Mouse (Mus musculus) midbrain, embryonic 16.5 days (tissue): Measurements from ENCODE around the gene Iqca. TPM values are rescaled to one million over a fixed set of nuclear protein-coding genes. Genes with fewer than 3 reads are reported as not detected.

ENCODE experiments used
- ATAC-seq: fragments of 200-750 bp; cut with Nextera tagmentation; 2 replicates; pipeline ENCODE4 v1.8.0; 2017; ENCODE audit warnings: moderate TSS enrichment
- H3K27ac ChIP-seq: fragments of 300-500 bp; sonication (generic); 2 replicates; pipeline ENCODE4 v1.5.1; 2014; ENCODE audit warnings: mild to moderate bottlenecking, low read length, mixed read lengths
- H3K27me3 ChIP-seq: fragments of 300-500 bp; sonication (generic); 2 replicates; pipeline ENCODE4 v1.6.1; 2014; ENCODE audit warnings: low read depth, low read length, mixed read lengths; ENCODE audit not compliant: control insufficient read depth, insufficient read depth
- H3K36me3 ChIP-seq: fragments of 300-500 bp; sonication (generic); 2 replicates; pipeline ENCODE4 v1.6.1; 2014; ENCODE audit warnings: mild to moderate bottlenecking, low read length, moderate library complexity, mixed read lengths; ENCODE audit not compliant: control insufficient read depth, insufficient read depth
- H3K4me1 ChIP-seq: fragments of 300-500 bp; sonication (generic); 2 replicates; pipeline ENCODE4 v1.6.1; 2014; ENCODE audit warnings: mild to moderate bottlenecking, low read length, mixed read lengths; ENCODE audit not compliant: control insufficient read depth, insufficient read depth
- H3K4me2 ChIP-seq: fragments of 300-500 bp; sonication (generic); 2 replicates; pipeline ENCODE4 v1.6.1; 2014; ENCODE audit warnings: mild to moderate bottlenecking, low read length, mixed read lengths
- H3K4me3 ChIP-seq: fragments of 300-500 bp; sonication (generic); 2 replicates; pipeline ENCODE4 v1.5.1; 2014; ENCODE audit warnings: low read depth, mild to moderate bottlenecking, low read length, moderate library complexity, mixed read lengths
- H3K9ac ChIP-seq: fragments of 300-500 bp; sonication (generic); 2 replicates; pipeline ENCODE4 v1.6.1; 2014; ENCODE audit warnings: low read depth, low read length, mixed read lengths
- H3K9me3 ChIP-seq: fragments of 300-500 bp; sonication (generic); replicated peaks from 2 replicates; pipeline ENCODE4 v1.6.1; 2014; ENCODE audit warnings: mild to moderate bottlenecking, low read length, mixed read lengths; ENCODE audit not compliant: control insufficient read depth, poor library complexity, severe bottlenecking
- WGBS: fragments of 180-500 bp; shearing (Covaris S2); extraction: QIAGEN DNeasy Blood & Tissue Kit; methylation state at CpG from one replicate; pipeline ENCODE4 v1.1.7; 2014; 5-methylcytosine and 5-hydroxymethylcytosine counted together
- polyA plus RNA-seq: library from polyadenylated mRNA; unstranded; fragments of >200 nt; fragmentation: Nextera tagmentation; extraction: Ambion mirVana; gene quantifications from 2 replicates; pipeline ENCODE4 v1.2.1, GENCODE M21; 2015

The Iqca gene
- polyA plus RNA-seq = 0.62 and 0.85 TPM in 2 replicates

DNA sequence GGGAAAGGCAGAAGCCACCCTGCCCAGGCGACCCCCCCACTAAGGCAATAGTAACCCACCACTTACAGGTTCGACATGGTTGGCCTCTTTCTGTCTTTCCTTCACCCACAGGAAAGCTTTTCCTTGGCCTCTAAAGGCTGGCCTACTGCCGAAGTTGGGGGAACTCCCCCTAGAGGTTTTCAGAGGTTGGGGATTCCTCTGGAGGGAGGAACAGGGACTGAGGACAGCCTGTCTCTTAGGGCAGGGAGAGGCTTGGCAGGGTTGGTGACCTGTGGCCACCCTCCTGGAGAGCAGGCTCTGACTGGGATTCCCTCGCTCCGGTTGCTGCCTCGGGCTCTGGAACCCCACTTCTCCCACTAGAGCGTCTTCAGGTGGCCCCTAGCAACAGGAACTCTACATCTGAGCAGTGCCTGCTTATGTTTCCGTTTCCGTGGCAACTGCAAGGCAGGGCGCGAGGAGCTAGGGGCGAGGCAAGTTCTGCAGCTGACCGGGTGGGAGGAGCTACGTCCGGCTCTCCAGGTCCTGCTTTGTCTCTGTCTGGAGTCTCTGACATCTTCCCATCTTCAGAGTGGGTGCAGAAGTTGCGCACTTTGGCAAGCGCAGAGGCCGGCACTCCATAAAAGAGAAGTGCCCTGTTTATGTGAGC, at the start of gene Iqca:
Gene Iqca, minus strand, starts transcription at position 303 of the 646 bp plus-strand sequence.
- Histone ChIP-seq H3K27me3 (no peaks in the 10 kb centered on the region), H3K9ac (peak within 1 kb of the TSS; percentile 28; the same call in 1 of the 2 replicates), H3K4me3 (peak within 1 kb of the TSS; percentile 17), H3K27ac (peak within 1 kb of the TSS; percentile 56; the same call in 1 of the 2 replicates), H3K9me3 (no peaks in the 10 kb centered on the region), H3K4me2 (peak within 1 kb of the TSS; percentile 50), H3K4me1 (peaks cover 13% of the 10 kb centered on the region), H3K36me3 (no peaks in the 10 kb centered on the region)
- ATAC-seq = peak; percentile 95
- 1% methylated on average over 18 of the region's 18 CpGs for WGBS

DNA sequence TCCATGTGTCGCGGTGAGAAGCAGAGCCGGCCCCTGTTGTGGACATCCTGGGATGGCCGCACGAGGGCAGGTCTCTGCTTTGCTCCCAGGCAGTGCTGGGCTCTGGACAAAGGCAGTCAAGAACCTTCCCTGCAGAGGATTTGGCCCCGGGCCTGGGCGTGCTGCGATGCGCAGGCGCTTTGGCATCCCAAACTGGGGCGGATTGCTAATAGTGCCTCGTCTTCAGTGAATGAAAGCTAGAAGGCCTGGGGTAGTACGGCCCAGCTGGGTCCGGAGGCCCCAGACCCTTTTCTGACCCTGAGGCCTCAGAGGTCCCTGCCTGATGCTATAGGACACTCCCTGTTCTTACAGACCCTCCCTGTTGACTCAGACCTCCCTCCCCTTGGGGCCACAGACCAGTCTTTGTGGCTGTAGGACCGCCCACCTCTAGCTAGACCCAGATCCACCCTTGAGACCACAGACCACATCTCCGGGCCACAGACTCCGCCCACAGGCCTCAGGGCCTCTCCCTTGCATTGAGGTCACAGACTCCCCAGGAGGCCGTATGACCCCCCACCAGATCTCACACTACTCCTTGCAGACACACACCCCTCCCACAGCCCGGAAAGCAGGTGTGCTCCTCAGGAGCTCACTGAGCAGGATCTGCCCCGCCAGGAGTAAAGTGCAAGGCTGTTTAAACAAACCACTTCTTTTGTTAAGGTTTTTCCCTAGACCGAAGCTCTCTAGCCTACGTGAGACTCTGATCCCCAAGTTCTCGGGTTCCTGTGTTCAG, 49.2 kb upstream of the Iqca start:
- Histone ChIP-seq H3K4me1 (peaks cover 22% of the 10 kb centered on the region), H3K9me3 (no peaks in the 10 kb centered on the region), H3K9ac (no peak overlapping the region), H3K36me3 (no peaks in the 10 kb centered on the region), H3K27ac (no peak overlapping the region), H3K4me2 (peak overlapping the region; percentile 18; the same call in 1 of the 2 replicates), H3K4me3 (no peak overlapping the region), H3K27me3 (peaks cover 14% of the 10 kb centered on the region)
- peak; percentile 16; the same call in 1 of the 2 replicates for ATAC-seq
- WGBS = 6% methylated on average over 23 of the region's 23 CpGs

DNA sequence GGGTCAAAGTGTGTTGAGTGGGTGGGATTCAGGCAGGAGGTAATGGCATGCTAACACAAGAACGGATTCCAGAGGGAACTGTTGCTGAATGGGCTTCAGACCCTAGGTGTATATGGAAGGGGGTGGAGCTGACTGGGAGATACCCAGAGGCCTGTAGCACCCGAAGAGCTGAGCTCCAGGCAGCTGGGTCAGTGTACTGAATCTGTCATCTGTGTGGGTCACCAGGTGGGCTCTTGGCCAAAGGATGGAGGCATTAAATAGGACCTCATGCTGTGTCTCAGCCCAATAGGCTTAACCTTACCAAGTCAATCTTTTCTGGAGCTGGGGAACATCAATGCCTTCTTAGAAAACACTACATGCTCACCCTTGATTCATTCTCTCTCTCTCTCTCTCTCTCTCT, 48.5 kb upstream of the Iqca start:
- H3K4me1 ChIP-seq = peaks cover 19% of the 10 kb centered on the region
- peaks cover 14% of the 10 kb centered on the region for H3K27me3 ChIP-seq
- H3K4me2 ChIP-seq = no peak overlapping the region
- H3K4me3 ChIP-seq = no peak overlapping the region
- 51% methylated on average over 2 of the region's 2 CpGs for WGBS
- H3K9me3 ChIP-seq = no peaks in the 10 kb centered on the region
- H3K36me3 ChIP-seq = no peaks in the 10 kb centered on the region
- ATAC-seq = no peak
- H3K9ac ChIP-seq = no peak overlapping the region
- no peak overlapping the region for H3K27ac ChIP-seq

DNA sequence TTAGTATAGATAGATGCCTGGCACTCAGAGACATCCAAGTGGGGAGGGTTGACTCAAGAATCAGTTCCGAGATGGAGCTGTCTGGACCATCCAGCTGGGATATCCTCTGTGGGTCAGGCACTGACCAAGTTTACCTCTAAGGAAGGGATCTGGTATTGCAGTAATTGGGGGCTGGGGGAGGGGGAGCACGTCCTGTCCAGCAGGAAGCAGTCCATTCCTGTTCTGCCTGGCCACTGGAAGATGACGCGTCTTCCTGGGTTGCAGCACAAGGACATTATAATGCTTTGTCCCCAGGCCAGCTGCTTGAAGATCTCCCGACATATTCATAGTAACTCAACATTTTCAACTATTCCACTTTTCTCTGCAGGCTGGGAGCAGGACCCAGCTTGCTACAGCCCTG, 48.0 kb upstream of the Iqca start:
- no peak overlapping the region for H3K4me2 ChIP-seq
- no peak overlapping the region for H3K27ac ChIP-seq
- ATAC-seq = no peak
- WGBS = 90% methylated on average over 5 of the region's 5 CpGs
- H3K4me1 ChIP-seq = peaks cover 16% of the 10 kb centered on the region
- peaks cover 14% of the 10 kb centered on the region for H3K27me3 ChIP-seq
- no peak overlapping the region for H3K9ac ChIP-seq
- H3K36me3 ChIP-seq = no peaks in the 10 kb centered on the region
- H3K4me3 ChIP-seq = no peak overlapping the region
- no peaks in the 10 kb centered on the region for H3K9me3 ChIP-seq

DNA sequence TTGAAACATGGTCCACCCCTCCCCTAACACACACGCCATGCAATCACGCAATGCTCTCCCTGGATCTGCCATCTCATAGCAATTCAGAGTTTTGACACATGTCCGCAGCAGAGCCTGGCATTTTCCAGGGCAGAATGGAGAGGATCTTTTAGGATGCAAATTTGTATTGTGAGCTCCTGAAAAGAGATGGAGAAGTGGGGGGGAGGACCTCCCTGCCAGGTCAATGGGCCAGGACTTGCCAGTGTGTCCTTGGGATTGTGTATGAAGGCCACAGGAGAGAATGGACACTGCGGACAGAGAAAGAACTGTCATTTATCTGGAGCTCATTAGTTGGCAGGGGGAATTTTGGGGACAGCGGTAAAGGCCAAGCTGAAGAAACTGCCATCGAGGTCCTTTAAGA, 35.8 kb upstream of the Iqca start:
- H3K4me1 ChIP-seq = no peaks in the 10 kb centered on the region
- WGBS = 31% methylated on average over 6 of the region's 6 CpGs
- H3K27ac ChIP-seq = no peak overlapping the region
- no peak overlapping the region for H3K9ac ChIP-seq
- H3K4me3 ChIP-seq = no peak overlapping the region
- no peaks in the 10 kb centered on the region for H3K36me3 ChIP-seq
- no peaks in the 10 kb centered on the region for H3K27me3 ChIP-seq
- ATAC-seq = no peak
- no peaks in the 10 kb centered on the region for H3K9me3 ChIP-seq
- no peak overlapping the region for H3K4me2 ChIP-seq

DNA sequence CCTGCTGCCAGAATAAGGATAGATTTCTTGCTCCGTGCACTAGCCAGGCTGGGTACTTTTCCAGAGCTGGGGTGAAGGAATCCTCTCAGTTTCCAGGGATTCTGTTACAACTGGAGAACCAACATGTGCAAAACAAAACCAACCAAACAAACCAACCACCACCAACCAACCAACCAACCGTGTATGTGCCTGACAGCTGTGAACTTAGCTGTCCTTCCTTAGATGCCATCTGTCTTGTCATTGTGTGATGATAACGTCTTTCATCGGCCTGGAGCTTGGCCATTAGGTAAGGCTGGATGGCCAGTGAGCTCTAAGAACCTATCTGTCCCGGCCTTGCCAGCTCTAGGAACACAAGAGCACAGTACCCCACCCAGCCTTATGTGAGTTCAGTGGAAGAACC, 33.7 kb upstream of the Iqca start:
- no peak overlapping the region for H3K27ac ChIP-seq
- no peak overlapping the region for H3K4me2 ChIP-seq
- no peaks in the 10 kb centered on the region for H3K27me3 ChIP-seq
- no peak for ATAC-seq
- no peaks in the 10 kb centered on the region for H3K36me3 ChIP-seq
- WGBS = 94% methylated on average over 5 of the region's 5 CpGs
- no peak overlapping the region for H3K9ac ChIP-seq
- no peaks in the 10 kb centered on the region for H3K9me3 ChIP-seq
- 0 out of 2 replicates have a peak, but pooled peaks cover 2% of the 10 kb centered on the region for H3K4me1 ChIP-seq
- H3K4me3 ChIP-seq = no peak overlapping the region

DNA sequence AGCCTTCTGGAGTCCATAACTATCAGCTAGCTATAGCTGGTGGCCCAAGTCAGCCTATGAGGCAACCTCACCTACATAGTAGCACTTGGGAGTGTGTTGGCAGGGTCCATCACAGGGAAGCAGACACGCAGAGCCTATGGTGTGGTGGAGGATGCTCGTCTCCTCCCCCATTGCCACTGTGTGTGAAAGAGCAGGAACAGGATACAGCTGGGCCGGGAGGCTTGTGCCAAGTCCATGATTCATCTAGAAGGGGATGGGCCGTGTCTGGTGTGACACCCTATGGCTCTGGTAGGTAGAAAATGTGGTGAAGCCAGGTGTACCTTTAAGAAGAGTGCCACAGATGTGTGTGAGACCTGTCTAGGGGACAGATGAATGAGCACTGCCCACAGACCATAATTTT, 33.0 kb upstream of the Iqca start:
- Histone ChIP-seq H3K27me3 (no peaks in the 10 kb centered on the region), H3K27ac (no peak overlapping the region), H3K4me2 (no peak overlapping the region), H3K4me3 (no peak overlapping the region), H3K36me3 (no peaks in the 10 kb centered on the region), H3K9ac (no peak overlapping the region), H3K9me3 (no peaks in the 10 kb centered on the region), H3K4me1 (0 out of 2 replicates have a peak, but pooled peaks cover 2% of the 10 kb centered on the region)
- no peak for ATAC-seq
- 88% methylated on average over 4 of the region's 4 CpGs for WGBS

DNA sequence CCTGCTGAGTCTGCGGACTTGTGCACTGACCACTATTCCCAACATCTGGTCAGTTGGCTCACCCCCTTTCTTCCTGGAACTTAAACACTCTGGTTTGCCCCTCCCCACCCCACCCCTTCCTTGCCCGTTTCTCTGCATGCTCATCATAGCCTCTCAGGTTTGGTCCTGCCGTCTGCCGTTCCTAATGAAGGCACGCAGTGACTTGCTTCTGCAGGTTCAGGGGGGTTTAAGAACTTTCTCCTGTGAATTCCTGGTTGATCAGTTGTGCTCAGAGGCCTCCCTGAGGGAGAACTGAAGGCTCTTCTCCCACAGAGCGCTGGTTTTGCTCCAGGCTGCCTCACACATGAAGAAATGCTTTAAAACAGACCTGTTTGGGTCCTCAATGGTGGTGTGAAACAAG, 30.4 kb upstream of the Iqca start:
- 75% methylated on average over 6 of the region's 6 CpGs for WGBS
- no peak overlapping the region for H3K27ac ChIP-seq
- ATAC-seq = no peak
- no peaks in the 10 kb centered on the region for H3K36me3 ChIP-seq
- 0 out of 2 replicates have a peak, but pooled peaks cover 2% of the 10 kb centered on the region for H3K4me1 ChIP-seq
- H3K4me2 ChIP-seq = no peak overlapping the region
- H3K9me3 ChIP-seq = no peaks in the 10 kb centered on the region
- no peak overlapping the region for H3K4me3 ChIP-seq
- no peak overlapping the region for H3K9ac ChIP-seq
- no peaks in the 10 kb centered on the region for H3K27me3 ChIP-seq

DNA sequence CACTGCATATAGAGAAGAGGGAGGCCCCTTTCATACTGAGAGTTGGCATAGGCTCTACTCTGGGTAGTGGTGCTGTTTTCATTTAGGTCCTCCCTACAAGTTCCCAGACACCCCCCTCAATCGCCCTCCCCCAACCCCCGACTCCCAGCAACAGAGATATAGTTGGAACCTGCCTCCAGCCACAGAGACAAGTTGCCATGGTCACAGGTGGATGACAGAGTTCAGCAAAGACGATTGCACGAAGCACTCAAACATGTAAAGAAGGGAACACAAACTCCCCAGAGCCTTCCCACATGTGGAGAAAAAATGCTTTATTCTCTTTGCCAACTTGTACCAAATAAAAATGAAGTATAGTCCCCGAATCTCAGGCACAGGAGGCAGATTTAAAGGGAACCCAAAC, 29.3 kb upstream of the Iqca start:
- ATAC-seq = no peak
- no peak overlapping the region for H3K4me3 ChIP-seq
- WGBS = 55% methylated on average over 5 of the region's 5 CpGs

More for the DNA sequence above, 29.3 kb upstream of the Iqca start:
- no peaks in the 10 kb centered on the region for H3K27me3 ChIP-seq
- H3K27ac ChIP-seq = no peak overlapping the region
- no peaks in the 10 kb centered on the region for H3K9me3 ChIP-seq
- H3K4me2 ChIP-seq = no peak overlapping the region
- no peak overlapping the region for H3K9ac ChIP-seq
- H3K36me3 ChIP-seq = no peaks in the 10 kb centered on the region
- H3K4me1 ChIP-seq = 0 out of 2 replicates have a peak, but pooled peaks cover 2% of the 10 kb centered on the region
